Mouse (Mus musculus): ENCODE data around the gene Ap1s1.

The Ap1s1 gene

GRCm38 (mm10) chr5:137045402-137046323, at the start of gene Ap1s1:
TSS of gene Ap1s1 (minus strand) at chr5:137046135.
- DNase-seq = peak; percentile 96

- no peak for DNase-seq
These were observed 49.2 kb upstream of the Ap1s1 start for GRCm38 (mm10) chr5:137095135-137095534.

GRCm38 (mm10) chr5:137093720-137094119, 47.8 kb upstream of the Ap1s1 start:
- no peak for DNase-seq

- no peak for DNase-seq
These were observed 45.6 kb upstream of the Ap1s1 start for GRCm38 (mm10) chr5:137091560-137091959.

- no peak for DNase-seq
These were observed 44.9 kb upstream of the Ap1s1 start for GRCm38 (mm10) chr5:137090870-137091269.

- peak; percentile 93 for DNase-seq
These were observed 41.5 kb upstream of the Ap1s1 start for GRCm38 (mm10) chr5:137087410-137087809.

- no peak for DNase-seq
These were observed 39.8 kb upstream of the Ap1s1 start for GRCm38 (mm10) chr5:137085731-137086130.

- DNase-seq = no peak
These were observed 39.1 kb upstream of the Ap1s1 start for GRCm38 (mm10) chr5:137085021-137085420.

GRCm38 (mm10) chr5:137083051-137083450, 37.1 kb upstream of the Ap1s1 start:
- DNase-seq = no peak

GRCm38 (mm10) chr5:137079849-137080248, 33.9 kb upstream of the Ap1s1 start:
- peak; percentile 84 for DNase-seq

GRCm38 (mm10) chr5:137078616-137079015, 32.7 kb upstream of the Ap1s1 start:
- DNase-seq = peak; percentile 45

GRCm38 (mm10) chr5:137078041-137078440, 32.1 kb upstream of the Ap1s1 start:
- DNase-seq = peak; percentile 71

GRCm38 (mm10) chr5:137077187-137077586, 31.3 kb upstream of the Ap1s1 start:
- DNase-seq = no peak

- peak; percentile 77 for DNase-seq
These were observed 30.4 kb upstream of the Ap1s1 start for GRCm38 (mm10) chr5:137076191-137076930.

GRCm38 (mm10) chr5:137075726-137076125, 29.8 kb upstream of the Ap1s1 start:
- DNase-seq = peak; percentile 38

- DNase-seq = peak; percentile 71
These were observed 28.3 kb upstream of the Ap1s1 start for GRCm38 (mm10) chr5:137074191-137074651.

- DNase-seq = peak; percentile 28
These were observed 27.2 kb upstream of the Ap1s1 start for GRCm38 (mm10) chr5:137073141-137073540.

- peak; percentile 92 for DNase-seq
These were observed 26.4 kb upstream of the Ap1s1 start, which contains the start of gene Serpine1 for GRCm38 (mm10) chr5:137072079-137072960. TSS of gene Serpine1 (minus strand) at chr5:137072268.

- DNase-seq = no peak
These were observed 25.1 kb upstream of the Ap1s1 start for GRCm38 (mm10) chr5:137070881-137071605.

- no peak for DNase-seq
These were observed 22.8 kb upstream of the Ap1s1 start for GRCm38 (mm10) chr5:137068711-137069110.

GRCm38 (mm10) chr5:137065923-137066322, 20.0 kb upstream of the Ap1s1 start:
- no peak for DNase-seq

- DNase-seq = no peak
These were observed 19.5 kb upstream of the Ap1s1 start for GRCm38 (mm10) chr5:137065454-137065853.

All from lung, postnatal 36 days (tissue).